10 mouse cellular contexts compared by ENCODE assay signal in the genomic region with DNA sequence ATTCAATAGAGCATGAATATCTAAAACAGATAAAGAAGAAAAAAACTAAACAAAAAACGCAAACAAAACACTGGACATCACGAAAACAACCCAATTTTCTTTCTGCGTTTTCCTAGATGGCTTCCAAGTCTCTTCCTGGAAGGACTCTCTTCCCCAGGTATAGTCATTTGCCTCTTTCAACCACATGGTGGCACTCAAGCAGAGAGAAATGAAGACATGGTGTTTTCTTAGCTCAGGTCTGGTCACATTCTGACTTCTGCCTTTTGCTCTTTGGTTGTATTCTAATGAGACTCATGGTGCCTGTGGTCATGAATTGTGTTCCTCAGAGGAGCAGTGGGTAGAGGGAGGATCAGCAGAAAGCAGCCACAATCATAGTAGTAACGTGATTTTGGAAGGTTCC. TPM values are rescaled to one million over a fixed set of nuclear protein-coding genes. Genes with fewer than 3 reads are reported as not detected.
DNase-seq lines count a peak whose midpoint lies in the region; ATAC-seq and TF ChIP-seq lines count a peak whose summit lies in the region.
"Had no signal": no experiment of that assay in that cellular context is flagged by ENCODE, and none has a peak within 500 bp of the region (broad histone marks: within the 10 kb centered on the region; RNA-seq: fewer than 3 reads in every experiment).

No protein-coding gene starts in this region.

- no peaks in the 10 kb centered on the region for H3K27me3 ChIP-seq in forebrain, embryonic 14.5 days (replicated peaks; ENCODE audit: control insufficient read depth, insufficient read depth, low read length)
- peaks cover 49% of the 10 kb centered on the region for H3K27me3 ChIP-seq in forebrain, embryonic 10.5 days (ENCODE audit: poor library complexity, severe bottlenecking)
- no peaks in the 10 kb centered on the region for H3K27me3 ChIP-seq in liver, postnatal 0 days (ENCODE audit: insufficient read depth, low read length)

- no peaks in the 10 kb centered on the region for H3K4me1 ChIP-seq in forebrain, embryonic 14.5 days (ENCODE audit: control insufficient read depth, insufficient read depth, low read length)
- no peaks in the 10 kb centered on the region for H3K4me1 ChIP-seq in forebrain, embryonic 10.5 days
- no peaks in the 10 kb centered on the region for H3K4me1 ChIP-seq in liver, postnatal 0 days (ENCODE audit: insufficient read depth)
- H3K4me1 ChIP-seq: limb, embryonic 13.5 days had no signal

- peak; percentile 56 for TF ChIP-seq CTCF in liver, postnatal 0 days (IDR thresholded peaks at IDR 0.05; ENCODE audit: low read depth)

- no peak for TF ChIP-seq EP300 in liver, postnatal 0 days (IDR thresholded peaks at IDR 0.05; ENCODE audit: low read depth)

- H3K4me3 ChIP-seq in forebrain, embryonic 14.5 days (ENCODE audit: low read depth, low read length), result no peak overlapping the region
- H3K4me3 ChIP-seq in forebrain, embryonic 10.5 days, result no peak overlapping the region
- H3K4me3 ChIP-seq in liver, postnatal 0 days (ENCODE audit: low read depth, low read length), result no peak overlapping the region
- H3K4me3 ChIP-seq: erythroblast, embryonic 14.5 days; limb, embryonic 13.5 days had no signal

- WGBS in forebrain, embryonic 14.5 days, result 42% methylated on average over 4 of the region's 4 CpGs
- WGBS in forebrain, embryonic 10.5 days, result 46% methylated on average over 4 of the region's 4 CpGs
- 27% methylated on average over 4 of the region's 4 CpGs for WGBS in liver, postnatal 0 days (ENCODE audit: insufficient replicate concordance)

- H3K27ac ChIP-seq in forebrain, embryonic 14.5 days (ENCODE audit: low read depth, low read length), result no peak overlapping the region
- H3K27ac ChIP-seq in forebrain, embryonic 10.5 days, result no peak overlapping the region
- no peak overlapping the region for H3K27ac ChIP-seq in liver, postnatal 0 days (ENCODE audit: low read depth)
- H3K27ac ChIP-seq: limb, embryonic 13.5 days had no signal

- peak; percentile 55 for DNase-seq in forebrain, embryonic 14.5 days (ENCODE audit: low spot score)
- DNase-seq in forebrain, embryonic 10.5 days (ENCODE audit: extremely low spot score, low spot score), result no peak
- no peak for DNase-seq in liver, postnatal 0 days
- DNase-seq in liver, result no peak
- peak; percentile 17 for DNase-seq in cerebellum, adult 8-10 months
- DNase-seq in left cerebral cortex, postnatal 14 days (ENCODE audit: low spot score in 2 of 2), result peak; percentile 11 to 21
- DNase-seq in gastrocnemius, adult 8-10 months (ENCODE audit: low spot score in 2 of 2), result no peak
- no peak for DNase-seq in B cell, adult 2 months

- H3K9me3 ChIP-seq in forebrain, embryonic 14.5 days (replicated peaks; ENCODE audit: control insufficient read depth, low read length), result no peaks in the 10 kb centered on the region
- H3K9me3 ChIP-seq in forebrain, embryonic 10.5 days, result no peaks in the 10 kb centered on the region
- H3K9me3 ChIP-seq in liver, postnatal 0 days (ENCODE audit: low read length), result no peaks in the 10 kb centered on the region
- H3K9me3 ChIP-seq: limb, embryonic 13.5 days had no signal

- H3K4me2 ChIP-seq in forebrain, embryonic 14.5 days (ENCODE audit: low read length), result no peak overlapping the region
- H3K4me2 ChIP-seq in liver, postnatal 0 days (ENCODE audit: low read depth, low read length), result no peak overlapping the region
- H3K4me2 ChIP-seq: limb, embryonic 13.5 days had no signal

- H3K36me3 ChIP-seq in forebrain, embryonic 14.5 days (ENCODE audit: control insufficient read depth, insufficient read depth, low read length), result no peaks in the 10 kb centered on the region
- no peaks in the 10 kb centered on the region for H3K36me3 ChIP-seq in forebrain, embryonic 10.5 days (replicated peaks)
- no peaks in the 10 kb centered on the region for H3K36me3 ChIP-seq in liver, postnatal 0 days (replicated peaks; ENCODE audit: insufficient read depth, low read length)
- H3K36me3 ChIP-seq: limb, embryonic 13.5 days had no signal

- no peak for ATAC-seq in forebrain, embryonic 14.5 days
- no peak for ATAC-seq in liver, postnatal 0 days

- intact Hi-C loops in left cerebral cortex, postnatal 14 days (cut with DNase I), result loop anchor here (5.0 to 10.0 kb wide), 2 partner anchors 148 to 226 kb away; partner anchors contain the start of gene Nap1l2

- H3K9ac ChIP-seq in forebrain, embryonic 14.5 days (ENCODE audit: low read length), result no peak overlapping the region
- no peak overlapping the region for H3K9ac ChIP-seq in liver, postnatal 0 days (replicated peaks)
- H3K9ac ChIP-seq: limb, embryonic 13.5 days had no signal

RNA-seq across cellular contexts. Expression of gene 1700018G05Rik, which starts 30.7 kb away (rescaled TPM):
- polyA plus RNA-seq in forebrain, embryonic 14.5 days (2014; fragmentation: Nextera tagmentation; extraction: Ambion mirVana), result not detected in 2 replicates
- not detected in 2 replicates for polyA plus RNA-seq in forebrain, embryonic 10.5 days (2016; fragmentation: Nextera tagmentation; extraction: Ambion mirVana)
- polyA plus RNA-seq in liver, postnatal 0 days (2015; fragmentation: Nextera tagmentation; extraction: Ambion mirVana), result not detected in 2 replicates
- total RNA-seq in left cerebral cortex, postnatal 14 days (2021), result not detected
- not detected for total RNA-seq in gastrocnemius, adult 8-10 months (2022)
- polyA plus RNA-seq: erythroblast, embryonic 14.5 days; limb, embryonic 13.5 days had no signal

RNA-seq across cellular contexts. Expression of gene 1700011M02Rik, which starts 50.2 kb away (rescaled TPM):
- polyA plus RNA-seq in forebrain, embryonic 14.5 days (2014; fragmentation: Nextera tagmentation; extraction: Ambion mirVana), result not detected in 2 replicates
- not detected in 2 replicates for polyA plus RNA-seq in forebrain, embryonic 10.5 days (2016; fragmentation: Nextera tagmentation; extraction: Ambion mirVana)
- not detected in 2 replicates for polyA plus RNA-seq in liver, postnatal 0 days (2015; fragmentation: Nextera tagmentation; extraction: Ambion mirVana)
- total RNA-seq in left cerebral cortex, postnatal 14 days (2021), result not detected
- not detected for total RNA-seq in gastrocnemius, adult 8-10 months (2022)
- polyA plus RNA-seq: erythroblast, embryonic 14.5 days; limb, embryonic 13.5 days had no signal

RNA-seq across cellular contexts. Expression of gene Dmrtc1a, which starts 50.4 kb away (rescaled TPM):
- polyA plus RNA-seq in forebrain, embryonic 14.5 days (2014; fragmentation: Nextera tagmentation; extraction: Ambion mirVana), result 1.6 and 2.2 TPM in 2 replicates
- polyA plus RNA-seq in forebrain, embryonic 10.5 days (2016; fragmentation: Nextera tagmentation; extraction: Ambion mirVana), result 0.16 TPM in 1 of 2 replicates, not detected in the other
- not detected in 2 replicates for polyA plus RNA-seq in liver, postnatal 0 days (2015; fragmentation: Nextera tagmentation; extraction: Ambion mirVana)
- total RNA-seq in left cerebral cortex, postnatal 14 days (2021), result 1 to 10 TPM; 3.0 TPM
- total RNA-seq in gastrocnemius, adult 8-10 months (2022), result not detected
- polyA plus RNA-seq: erythroblast, embryonic 14.5 days had no signal

Comparison
In these comparisons a context has a peak if more than half of its experiments do, and no peak if none do; other contexts are left out.
1. DNase-seq: peak in forebrain, embryonic 14.5 days (single experiment), cerebellum, adult 8-10 months (single experiment) and left cerebral cortex, postnatal 14 days (2 of 2); none in forebrain, embryonic 10.5 days (single experiment), liver, postnatal 0 days (single experiment), liver (single experiment), gastrocnemius, adult 8-10 months (0 of 2) and B cell, adult 2 months (0 of 2).